Mouse (Mus musculus) heart, postnatal 25 days (tissue): ENCODE measurements at regions not wholly inside any gene's neighbourhood (a gene's known extent, or its start where the extent isn't known, plus 50 kb on each side); places are given as distances from the start of the nearest gene placed in this dataset.
A peak's percentile ranks its signal among the peaks of the same experiment; 100 is the strongest.

ENCODE experiments used
- DNase-seq: peaks from one replicate; pipeline ENCODE4 v3.0.0; 2022; ENCODE audit warnings: low spot score
- intact Hi-C: fragments of 180-260 bp; cut with DNase I; formaldehyde crosslinking; loops from one replicate; pipeline ENCODE4 v1.15.1; 2025

- intact Hi-C loops: no loop called here
- DNase-seq: no peak
Measured at GRCm38 (mm10) chr7:39857301-39857700, 339.7 kb downstream of the Zfp619 start.

- intact Hi-C loops: loop anchor here (10.0 kb wide), 2 partner anchors 212 to 322 kb away; no protein-coding TSS in a partner anchor
- no peak for DNase-seq
Measured at GRCm38 (mm10) chr7:39862835-39863234, 345.3 kb downstream of the Zfp619 start.

- intact Hi-C loops: loop anchor here (10.0 kb wide), 2 partner anchors 211 to 321 kb away; no protein-coding TSS in a partner anchor
- no peak for DNase-seq
Measured at GRCm38 (mm10) chr7:39864130-39864529, 346.6 kb downstream of the Zfp619 start.

GRCm38 (mm10) chr7:39864781-39865180 lies 347.2 kb downstream of the Zfp619 start:
- DNase-seq: no peak
- intact Hi-C loops: loop anchor here (10.0 kb wide), 2 partner anchors 210 to 320 kb away; no protein-coding TSS in a partner anchor

- peak; percentile 14 for DNase-seq
- intact Hi-C loops: loop anchor here (10.0 kb wide), 2 partner anchors 208 to 318 kb away; no protein-coding TSS in a partner anchor
Measured at GRCm38 (mm10) chr7:39866674-39867428, 349.3 kb downstream of the Zfp619 start.

- intact Hi-C loops: loop anchor here (10.0 kb wide), 2 partner anchors 207 to 317 kb away; no protein-coding TSS in a partner anchor
- DNase-seq: no peak
Measured at GRCm38 (mm10) chr7:39867451-39867850, 349.9 kb downstream of the Zfp619 start.

GRCm38 (mm10) chr7:39882113-39882512 lies 364.5 kb downstream of the Zfp619 start:
- intact Hi-C loops: no loop called here
- no peak for DNase-seq

- DNase-seq: no peak
- intact Hi-C loops: no loop called here
Measured at GRCm38 (mm10) chr7:39894208-39894896, 376.8 kb downstream of the Zfp619 start.

- no peak for DNase-seq
- intact Hi-C loops: no loop called here
Measured at GRCm38 (mm10) chr7:39896918-39897317, 379.4 kb downstream of the Zfp619 start.

- intact Hi-C loops: no loop called here
- no peak for DNase-seq
Measured at GRCm38 (mm10) chr7:39898268-39898667, 380.7 kb downstream of the Zfp619 start.

GRCm38 (mm10) chr7:39933946-39934345 lies 416.4 kb downstream of the Zfp619 start:
- no peak for DNase-seq
- intact Hi-C loops: no loop called here

GRCm38 (mm10) chr7:39937262-39937661 lies 419.7 kb downstream of the Zfp619 start:
- DNase-seq: no peak
- intact Hi-C loops: no loop called here

- no peak for DNase-seq
- intact Hi-C loops: no loop called here
Measured at GRCm38 (mm10) chr7:39942262-39942900, 424.8 kb downstream of the Zfp619 start.

GRCm38 (mm10) chr7:39954110-39954509 lies 436.5 kb downstream of the Zfp619 start:
- intact Hi-C loops: no loop called here
- no peak for DNase-seq

- intact Hi-C loops: no loop called here
- DNase-seq: no peak
Measured at GRCm38 (mm10) chr7:39954931-39955330, 437.4 kb downstream of the Zfp619 start.

- intact Hi-C loops: no loop called here
- no peak for DNase-seq
Measured at GRCm38 (mm10) chr7:39978121-39978520, 460.6 kb downstream of the Zfp619 start.

GRCm38 (mm10) chr7:39981647-39982046 lies 464.1 kb downstream of the Zfp619 start:
- intact Hi-C loops: no loop called here
- DNase-seq: no peak
